Mouse (Mus musculus) right cerebral cortex, postnatal 36 days (tissue): ENCODE data around the gene Fbxo42.
A peak's percentile ranks its signal among the peaks of the same experiment; 100 is the strongest.

Source experiments
- DNase-seq, 2 experiments: peaks; one replicate each; pipeline ENCODE4 v3.0.0; 2022; ENCODE audit warnings: low spot score in 2 of 2, mixed read lengths in 1 of 2

Gene Fbxo42

GRCm38 (mm10) chr4:141219583-141220213 is 72.0 kb downstream of the Fbxo42 start:
- DNase-seq = no peak

GRCm38 (mm10) chr4:141221848-141222247 is 74.1 kb downstream of the Fbxo42 start:
- DNase-seq = no peak

- no peak for DNase-seq
Observed at GRCm38 (mm10) chr4:141222752-141223151, 75.0 kb downstream of the Fbxo42 start.

- no peak for DNase-seq
Observed at GRCm38 (mm10) chr4:141228687-141229086, 81.0 kb downstream of the Fbxo42 start.

- no peak for DNase-seq
Observed at GRCm38 (mm10) chr4:141233196-141233595, 85.5 kb downstream of the Fbxo42 start.

GRCm38 (mm10) chr4:141235537-141236111 is 87.9 kb downstream of the Fbxo42 start:
- no peak for DNase-seq

GRCm38 (mm10) chr4:141236856-141237255 is 89.1 kb downstream of the Fbxo42 start:
- no peak for DNase-seq

- no peak for DNase-seq
Observed at GRCm38 (mm10) chr4:141238492-141239387, 91.0 kb downstream of the Fbxo42 start.

- DNase-seq = peak in 1 of 2 experiments; percentile 37
Observed at GRCm38 (mm10) chr4:141239388-141240125, 91.8 kb downstream of the Fbxo42 start, which contains the start of gene Arhgef19. Arhgef19 (plus strand) TSS chr4:141239499.

- no peak for DNase-seq
Observed at GRCm38 (mm10) chr4:141240617-141241016, 92.9 kb downstream of the Fbxo42 start.

GRCm38 (mm10) chr4:141241861-141242260 is 94.1 kb downstream of the Fbxo42 start:
- no peak for DNase-seq

GRCm38 (mm10) chr4:141242651-141243241 is 95.0 kb downstream of the Fbxo42 start:
- DNase-seq = peak; percentile 22 to 26

- no peak for DNase-seq
Observed at GRCm38 (mm10) chr4:141243636-141244035, 95.9 kb downstream of the Fbxo42 start.

- no peak for DNase-seq
Observed at GRCm38 (mm10) chr4:141244401-141244800, 96.7 kb downstream of the Fbxo42 start.

GRCm38 (mm10) chr4:141244931-141245425 is 97.3 kb downstream of the Fbxo42 start:
- peak; percentile 30 to 59 for DNase-seq

- DNase-seq = no peak
Observed at GRCm38 (mm10) chr4:141246089-141246997, 98.6 kb downstream of the Fbxo42 start.

- DNase-seq = no peak
Observed at GRCm38 (mm10) chr4:141246998-141247350, 99.3 kb downstream of the Fbxo42 start.

GRCm38 (mm10) chr4:141247776-141248613 is 100.3 kb downstream of the Fbxo42 start:
- no peak for DNase-seq

GRCm38 (mm10) chr4:141248614-141248978 is 100.9 kb downstream of the Fbxo42 start:
- no peak for DNase-seq
